Mouse (Mus musculus) embryonic facial prominence, embryonic 13.5 days (tissue): ENCODE results near the gene Krt75. TPM values are rescaled to one million over a fixed set of nuclear protein-coding genes. Genes with fewer than 3 reads are reported as not detected.

Source experiments
- ATAC-seq: fragments of 200-750 bp; cut with Nextera tagmentation; 2 replicates; pipeline ENCODE4 v1.8.0; 2017; ENCODE audit warnings: low read depth; ENCODE audit not compliant: insufficient number of reproducible peaks, insufficient read depth, low FRiP score, low TSS enrichment
- H3K27ac ChIP-seq: fragments of 300-500 bp; sonication (generic); 2 replicates; pipeline ENCODE4 v1.5.1; 2015; ENCODE audit warnings: moderate library complexity, mild to moderate bottlenecking, inconsistent platforms
- H3K27me3 ChIP-seq: fragments of 300-500 bp; sonication (generic); 2 replicates; pipeline ENCODE4 v1.6.1; 2015; ENCODE audit warnings: mild to moderate bottlenecking, inconsistent platforms
- H3K36me3 ChIP-seq: fragments of 300-500 bp; sonication (generic); 2 replicates; pipeline ENCODE4 v1.6.1; 2015; ENCODE audit warnings: mild to moderate bottlenecking, inconsistent platforms
- H3K4me1 ChIP-seq: fragments of 300-500 bp; sonication (generic); 2 replicates; pipeline ENCODE4 v1.6.1; 2015; ENCODE audit warnings: inconsistent platforms
- H3K4me2 ChIP-seq: fragments of 300-500 bp; sonication (generic); 2 replicates; pipeline ENCODE4 v1.6.1; 2015; ENCODE audit warnings: moderate library complexity, mild to moderate bottlenecking, inconsistent platforms
- H3K4me3 ChIP-seq: fragments of 300-500 bp; sonication (generic); 2 replicates; pipeline ENCODE4 v1.5.1; 2015; ENCODE audit warnings: mild to moderate bottlenecking, inconsistent platforms
- H3K9ac ChIP-seq: fragments of 300-500 bp; sonication (generic); 2 replicates; pipeline ENCODE4 v1.6.1; 2015; ENCODE audit warnings: mild to moderate bottlenecking, inconsistent platforms
- H3K9me3 ChIP-seq: fragments of 300-500 bp; sonication (generic); 2 replicates; pipeline ENCODE4 v1.6.1; 2016; ENCODE audit warnings: inconsistent platforms
- WGBS: fragments of 180-500 bp; shearing (Covaris S2); methylation state at CpG from one replicate; pipeline ENCODE4 v1.1.7; 2015; ENCODE audit warnings: mixed read lengths; 5-methylcytosine and 5-hydroxymethylcytosine counted together
- polyA plus RNA-seq: library from polyadenylated mRNA; unstranded; fragments of >200 nt; fragmentation: Nextera tagmentation; extraction: Ambion mirVana; gene quantifications from 2 replicates; pipeline ENCODE4 v1.2.1, GENCODE M21; 2015

Krt75 gene
- polyA plus RNA-seq, result 0.96 and 1.6 TPM in 2 replicates

DNA sequence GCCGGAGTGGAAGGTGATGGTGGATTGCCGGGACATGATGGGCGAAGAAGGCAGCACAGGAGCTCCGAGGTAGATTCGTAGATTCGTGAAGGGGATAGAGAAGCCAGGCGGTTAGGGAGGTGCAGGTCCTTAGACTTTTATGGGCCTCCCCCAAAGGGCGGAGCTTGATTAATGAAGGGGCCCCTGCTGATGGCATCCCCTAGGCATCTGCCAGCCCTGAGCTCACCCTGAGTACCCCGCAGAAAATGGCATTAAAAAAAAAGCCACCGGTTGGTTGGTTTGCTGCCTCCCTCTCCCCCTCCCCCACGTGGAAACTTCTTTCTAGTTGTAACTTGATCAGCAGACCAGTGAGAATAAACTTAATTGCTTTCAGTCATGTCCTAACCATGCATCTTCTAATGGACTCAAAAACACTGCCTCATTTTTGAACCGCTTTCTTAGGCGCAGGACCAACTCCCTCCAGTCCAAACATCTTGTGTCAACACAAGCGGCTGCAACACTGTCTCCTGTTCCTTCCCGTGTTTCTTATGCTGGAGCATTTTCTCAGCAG lies at the start of gene Krt75:
TSS of gene Krt75 (minus strand) at position 109 of the 550 bp plus-strand sequence.
- H3K27ac ChIP-seq, result no peak within 1 kb of the TSS
- H3K9me3 ChIP-seq, result no peaks in the 10 kb centered on the region
- H3K4me2 ChIP-seq, result no peak within 1 kb of the TSS
- H3K4me3 ChIP-seq, result no peak within 1 kb of the TSS
- H3K4me1 ChIP-seq, result peaks cover 13% of the 10 kb centered on the region
- no peak for ATAC-seq
- 46% methylated on average over 15 of the region's 15 CpGs for WGBS
- no peak within 1 kb of the TSS for H3K9ac ChIP-seq
- no peaks in the 10 kb centered on the region for H3K27me3 ChIP-seq
- no peaks in the 10 kb centered on the region for H3K36me3 ChIP-seq

DNA sequence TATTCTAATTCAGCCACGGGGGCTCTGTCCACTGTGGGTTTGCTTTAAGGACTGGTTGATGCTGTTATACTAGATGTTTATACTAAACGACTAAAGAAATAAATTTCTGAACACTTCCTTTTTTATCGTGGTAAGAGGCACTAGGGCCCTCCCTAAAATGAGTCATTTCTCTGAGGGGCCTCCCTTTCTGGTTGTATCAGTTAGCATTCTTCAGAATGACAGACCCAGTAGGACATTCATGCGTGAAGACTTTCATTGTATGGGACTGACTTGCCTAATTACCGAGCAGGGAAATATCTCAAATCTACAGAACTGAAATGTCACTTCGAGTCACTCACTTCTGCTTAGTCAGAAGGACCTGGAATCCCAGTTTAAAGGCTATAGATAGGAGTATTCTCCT lies 25.4 kb upstream of the Krt75 start:
- no peak overlapping the region for H3K4me3 ChIP-seq
- H3K9ac ChIP-seq, result no peak overlapping the region
- no peaks in the 10 kb centered on the region for H3K4me1 ChIP-seq
- no peak overlapping the region for H3K4me2 ChIP-seq
- H3K27ac ChIP-seq, result no peak overlapping the region
- WGBS, result 65% methylated on average over 6 of the region's 6 CpGs
- H3K36me3 ChIP-seq, result no peaks in the 10 kb centered on the region
- H3K27me3 ChIP-seq, result no peaks in the 10 kb centered on the region
- no peak for ATAC-seq
- H3K9me3 ChIP-seq, result no peaks in the 10 kb centered on the region

DNA sequence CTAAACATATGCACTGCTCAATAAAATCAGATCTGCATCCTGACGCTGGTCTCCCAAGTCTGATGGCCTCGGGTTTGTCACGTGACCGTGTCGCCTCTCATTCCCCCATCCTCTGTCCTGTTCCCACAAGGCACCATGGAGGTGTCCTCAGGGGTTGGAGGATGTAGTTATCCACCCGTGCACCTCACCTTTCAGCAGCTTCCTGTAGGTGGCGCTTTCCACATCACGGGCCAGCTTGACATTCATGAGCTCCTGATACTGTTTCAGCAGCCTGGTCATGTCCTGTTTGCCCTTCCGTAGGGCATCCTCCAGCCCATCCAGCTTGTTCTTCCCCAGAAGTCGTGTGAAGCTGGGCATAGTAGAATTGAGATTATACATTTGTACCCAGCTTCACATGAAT lies 14.5 kb upstream of the Krt75 start:
- H3K4me2 ChIP-seq, result no peak overlapping the region
- H3K36me3 ChIP-seq, result no peaks in the 10 kb centered on the region
- H3K4me1 ChIP-seq, result no peaks in the 10 kb centered on the region
- H3K9me3 ChIP-seq, result no peaks in the 10 kb centered on the region
- no peaks in the 10 kb centered on the region for H3K27me3 ChIP-seq
- H3K9ac ChIP-seq, result no peak overlapping the region
- WGBS, result 82% methylated on average over 10 of the region's 10 CpGs
- H3K27ac ChIP-seq, result no peak overlapping the region
- no peak overlapping the region for H3K4me3 ChIP-seq
- no peak for ATAC-seq

DNA sequence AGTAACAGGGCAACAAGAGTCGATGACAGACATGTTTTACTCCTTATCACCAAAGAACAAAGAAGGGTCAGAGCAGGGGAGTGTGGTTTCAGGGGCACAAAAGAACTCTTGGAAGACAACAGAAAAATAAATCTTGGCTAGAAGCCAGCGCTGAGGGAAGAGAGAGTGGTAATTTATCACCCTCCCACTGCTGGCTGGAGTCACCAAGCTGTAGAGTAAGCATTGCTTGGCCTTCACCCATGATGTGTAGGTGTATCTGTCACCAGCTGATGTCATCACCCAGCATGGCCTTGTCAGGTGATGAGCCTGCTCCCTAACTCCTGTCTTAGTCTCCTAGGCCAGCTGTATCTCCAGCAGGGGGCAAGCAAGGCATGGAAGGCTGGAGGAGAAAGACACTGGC lies 10.8 kb upstream of the Krt75 start:
- Histone ChIP-seq H3K4me1 (no peaks in the 10 kb centered on the region), H3K9ac (no peak overlapping the region), H3K27ac (no peak overlapping the region), H3K4me2 (no peak overlapping the region), H3K9me3 (no peaks in the 10 kb centered on the region), H3K4me3 (no peak overlapping the region), H3K36me3 (no peaks in the 10 kb centered on the region), H3K27me3 (no peaks in the 10 kb centered on the region)
- no peak for ATAC-seq
- WGBS, result 64% methylated on average over 2 of the region's 2 CpGs

DNA sequence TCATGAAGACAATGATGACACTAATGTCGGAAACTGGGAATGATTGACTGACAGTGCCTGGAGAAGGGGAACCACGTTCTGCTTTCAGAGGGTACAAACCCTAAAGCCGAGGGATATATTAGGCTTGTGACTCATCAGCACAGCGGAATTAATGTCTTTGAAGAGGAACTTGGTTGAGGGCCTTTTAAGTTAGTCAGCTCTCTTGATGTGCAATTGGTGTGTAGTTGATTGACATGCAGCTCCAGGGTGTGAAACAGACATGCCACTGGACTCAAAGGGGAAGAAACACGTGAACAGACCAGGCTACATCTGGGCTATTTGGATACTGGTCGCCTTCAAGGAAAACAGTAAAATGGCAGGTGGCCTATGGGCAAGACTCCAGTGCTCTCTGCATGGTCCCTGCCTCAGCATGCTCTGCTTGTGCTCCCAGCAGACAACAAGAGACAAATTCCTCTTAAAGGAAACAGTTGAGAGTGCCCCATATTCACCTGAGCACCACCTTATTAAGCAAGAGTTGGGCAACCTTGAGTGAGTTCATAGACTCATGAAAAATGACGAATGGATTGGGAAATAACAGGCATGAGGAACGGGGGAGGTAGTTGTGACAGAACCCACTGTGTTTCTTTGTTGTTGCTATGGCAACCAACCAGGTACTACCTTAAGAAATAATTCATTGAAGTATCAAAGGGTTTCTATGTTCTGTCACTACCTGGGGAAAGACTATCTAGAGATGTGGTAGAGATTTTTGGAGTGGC lies 9.7 kb upstream of the Krt75 start:
- H3K4me2 ChIP-seq, result no peak overlapping the region
- no peaks in the 10 kb centered on the region for H3K9me3 ChIP-seq
- H3K4me1 ChIP-seq, result no peaks in the 10 kb centered on the region
- ATAC-seq, result no peak
- no peak overlapping the region for H3K9ac ChIP-seq
- no peaks in the 10 kb centered on the region for H3K36me3 ChIP-seq
- no peak overlapping the region for H3K4me3 ChIP-seq
- no peak overlapping the region for H3K27ac ChIP-seq
- no peaks in the 10 kb centered on the region for H3K27me3 ChIP-seq
- 72% methylated on average over 8 of the region's 8 CpGs for WGBS

DNA sequence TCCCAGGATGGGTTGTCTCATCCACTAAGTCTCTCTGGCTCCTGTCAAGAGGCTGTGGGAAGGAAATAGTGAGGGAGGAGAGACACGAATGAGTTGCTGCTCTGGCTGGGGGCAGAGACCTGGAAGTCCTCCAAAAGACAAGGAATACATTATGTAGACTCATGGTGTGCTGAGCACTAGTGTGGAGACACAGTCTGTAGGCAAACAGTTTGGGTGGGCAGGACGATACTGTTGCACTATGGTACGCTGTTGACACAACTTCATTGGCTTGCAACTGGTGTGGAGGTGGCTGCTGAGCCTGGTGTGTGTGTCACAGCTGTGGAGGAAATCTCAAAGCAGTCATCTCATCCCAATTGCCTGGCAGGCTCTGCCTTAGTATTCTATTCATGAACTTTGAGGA lies 8.0 kb upstream of the Krt75 start:
- Histone ChIP-seq H3K27me3 (no peaks in the 10 kb centered on the region), H3K4me2 (no peak overlapping the region), H3K9me3 (no peaks in the 10 kb centered on the region), H3K9ac (no peak overlapping the region), H3K36me3 (no peaks in the 10 kb centered on the region), H3K4me3 (no peak overlapping the region), H3K27ac (no peak overlapping the region), H3K4me1 (no peaks in the 10 kb centered on the region)
- 81% methylated on average over 3 of the region's 3 CpGs for WGBS
- no peak for ATAC-seq

DNA sequence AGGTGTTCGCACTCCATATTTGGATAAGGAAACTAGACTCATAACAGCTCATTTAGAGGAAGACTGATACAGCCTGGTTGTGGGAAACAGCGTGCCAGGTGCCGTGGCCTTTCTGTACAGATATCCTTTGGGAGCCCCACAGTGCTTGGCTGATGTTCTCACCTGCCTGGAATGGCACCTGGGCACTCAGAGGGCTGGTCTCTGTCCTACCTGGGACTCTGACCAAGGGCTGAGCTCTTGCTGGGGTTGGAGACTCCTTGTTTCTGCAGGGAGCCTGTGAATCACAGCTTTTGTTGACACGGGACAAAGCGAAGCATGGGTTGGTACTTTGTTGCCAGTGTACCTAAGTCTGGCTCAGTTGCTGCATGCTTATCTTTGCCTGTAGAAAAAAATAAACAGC lies 1.8 kb upstream of the Krt75 start:
- no peaks in the 10 kb centered on the region for H3K9me3 ChIP-seq
- no peaks in the 10 kb centered on the region for H3K36me3 ChIP-seq
- no peak overlapping the region for H3K4me2 ChIP-seq
- 85% methylated on average over 5 of the region's 5 CpGs for WGBS
- no peak overlapping the region for H3K4me3 ChIP-seq
- no peak for ATAC-seq
- H3K4me1 ChIP-seq, result peaks cover 13% of the 10 kb centered on the region
- H3K27ac ChIP-seq, result no peak overlapping the region
- H3K27me3 ChIP-seq, result no peaks in the 10 kb centered on the region
- H3K9ac ChIP-seq, result no peak overlapping the region

DNA sequence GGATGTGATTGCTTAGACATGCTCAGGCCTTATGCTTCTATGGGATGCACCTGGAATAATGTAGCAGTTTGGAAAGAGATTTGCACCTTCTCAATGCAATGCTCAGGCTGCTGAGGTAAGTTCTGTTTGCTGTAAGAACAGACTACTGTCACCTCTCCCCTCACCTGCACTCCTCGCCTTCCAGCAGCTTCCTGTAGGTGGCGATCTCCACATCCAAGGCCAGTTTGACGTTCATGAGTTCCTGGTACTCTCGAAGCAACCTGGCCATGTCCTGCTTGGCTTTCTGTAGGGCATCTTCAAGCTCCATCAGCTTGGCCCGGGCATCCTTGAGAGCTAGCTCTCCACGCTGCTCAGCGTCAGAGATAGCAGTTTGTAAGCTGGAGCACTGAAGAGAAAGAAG lies 5.9 kb downstream of the Krt75 start:
- ATAC-seq, result no peak
- no peak overlapping the region for H3K4me2 ChIP-seq
- H3K9ac ChIP-seq, result no peak overlapping the region
- H3K4me3 ChIP-seq, result no peak overlapping the region
- H3K36me3 ChIP-seq, result no peaks in the 10 kb centered on the region
- WGBS, result 45% methylated on average over 7 of the region's 7 CpGs
- H3K27ac ChIP-seq, result no peak overlapping the region
- no peaks in the 10 kb centered on the region for H3K9me3 ChIP-seq
- peaks cover 18% of the 10 kb centered on the region for H3K4me1 ChIP-seq
- no peaks in the 10 kb centered on the region; the same call in 1 of the 2 replicates for H3K27me3 ChIP-seq

DNA sequence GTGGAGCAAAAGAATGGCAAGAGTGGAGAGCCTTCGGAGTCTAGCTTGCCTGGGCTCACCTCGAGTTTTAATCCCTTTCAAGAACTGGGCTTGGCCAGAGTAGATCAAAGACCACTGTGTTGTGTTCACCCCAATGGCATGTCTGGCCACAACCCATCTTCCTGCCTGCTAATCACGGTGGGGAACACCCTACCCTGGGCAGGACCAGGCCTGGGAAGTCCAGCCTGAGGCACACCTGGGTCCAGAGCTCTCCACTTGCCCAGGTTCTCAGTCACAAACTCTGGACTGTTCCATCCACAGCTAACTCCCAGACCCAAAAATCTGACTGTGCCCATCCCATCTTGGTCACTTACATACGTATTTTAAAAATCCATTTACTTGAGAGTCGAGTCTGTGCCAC lies 10.9 kb downstream of the Krt75 start, which contains the start of gene Krt90:
TSS of gene Krt90 (minus strand) at position 101 of the 400 bp plus-strand sequence.
- Histone ChIP-seq H3K27ac (no peak within 1 kb of the TSS), H3K4me2 (no peak within 1 kb of the TSS), H3K4me3 (no peak within 1 kb of the TSS), H3K9ac (no peak within 1 kb of the TSS), H3K9me3 (no peaks in the 10 kb centered on the region), H3K27me3 (peaks cover 4% of the 10 kb centered on the region), H3K36me3 (no peaks in the 10 kb centered on the region), H3K4me1 (peaks cover 24% of the 10 kb centered on the region)
- no peak for ATAC-seq
- WGBS, result 66% methylated on average over 5 of the region's 5 CpGs

DNA sequence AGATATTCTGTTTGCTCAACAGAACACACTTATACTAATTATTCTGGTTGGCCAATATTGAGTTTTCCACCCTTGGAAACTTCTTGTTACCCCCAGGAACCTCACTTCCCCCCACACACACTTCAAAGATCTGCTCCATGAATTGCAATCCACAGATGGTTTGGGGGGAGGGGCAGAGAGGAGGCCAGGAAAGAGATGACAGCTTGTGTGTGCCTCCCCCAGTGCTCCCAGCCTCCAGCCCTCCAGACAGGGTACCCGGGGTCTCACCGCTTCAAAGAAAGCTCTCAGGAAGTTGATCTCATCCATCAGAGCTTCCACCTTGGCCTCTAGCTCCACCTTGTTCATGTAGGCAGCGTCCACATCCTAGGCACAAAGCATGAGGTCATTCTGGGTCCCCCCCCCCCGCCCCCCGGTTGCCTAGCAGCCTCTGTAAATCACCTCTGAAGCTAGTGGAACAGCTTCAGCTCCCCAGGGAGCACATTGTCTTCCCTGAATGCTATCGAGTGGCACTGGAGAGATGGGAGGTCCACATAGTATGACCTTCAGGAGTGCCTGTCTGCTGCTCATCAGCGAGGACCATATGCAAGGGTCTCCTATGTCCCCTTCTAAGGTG lies 15.6 kb downstream of the Krt75 start:
- H3K9ac ChIP-seq, result no peak overlapping the region
- WGBS, result 21% methylated on average over 7 of the region's 7 CpGs
- H3K36me3 ChIP-seq, result no peaks in the 10 kb centered on the region
- H3K4me3 ChIP-seq, result no peak overlapping the region
- peaks cover 13% of the 10 kb centered on the region for H3K27me3 ChIP-seq
- H3K27ac ChIP-seq, result no peak overlapping the region
- peaks cover 15% of the 10 kb centered on the region for H3K4me1 ChIP-seq
- no peak overlapping the region for H3K4me2 ChIP-seq
- ATAC-seq, result no peak
- no peaks in the 10 kb centered on the region for H3K9me3 ChIP-seq

DNA sequence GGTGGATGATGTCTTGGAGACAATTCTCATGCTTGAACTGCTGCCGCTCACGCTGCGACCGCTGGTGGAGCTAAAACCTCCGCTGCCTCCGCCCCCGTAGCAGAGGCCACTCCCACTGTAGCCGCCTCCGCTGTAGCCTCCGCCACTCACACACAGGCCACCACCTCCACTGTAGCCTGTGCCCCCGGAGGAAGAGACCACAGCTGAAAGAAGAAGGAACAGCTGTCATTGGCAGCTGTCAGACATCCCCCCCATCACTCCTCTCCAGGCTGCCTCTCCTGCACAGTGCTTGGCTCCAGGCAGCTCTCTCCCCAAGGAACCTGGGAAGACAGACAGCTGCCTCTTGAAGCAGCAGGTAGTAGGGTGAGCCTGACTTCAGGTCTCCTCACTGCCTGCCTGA lies 20.5 kb downstream of the Krt75 start:
- Histone ChIP-seq H3K36me3 (no peaks in the 10 kb centered on the region), H3K27ac (no peak overlapping the region), H3K9ac (no peak overlapping the region), H3K4me2 (peak overlapping the region; percentile 47), H3K27me3 (peaks cover 24% of the 10 kb centered on the region), H3K9me3 (no peaks in the 10 kb centered on the region), H3K4me1 (peaks cover 20% of the 10 kb centered on the region), H3K4me3 (no peak overlapping the region)
- peak; percentile 66; the same call in 1 of the 2 replicates for ATAC-seq
- WGBS, result under 1% methylated on average over 11 of the region's 11 CpGs

DNA sequence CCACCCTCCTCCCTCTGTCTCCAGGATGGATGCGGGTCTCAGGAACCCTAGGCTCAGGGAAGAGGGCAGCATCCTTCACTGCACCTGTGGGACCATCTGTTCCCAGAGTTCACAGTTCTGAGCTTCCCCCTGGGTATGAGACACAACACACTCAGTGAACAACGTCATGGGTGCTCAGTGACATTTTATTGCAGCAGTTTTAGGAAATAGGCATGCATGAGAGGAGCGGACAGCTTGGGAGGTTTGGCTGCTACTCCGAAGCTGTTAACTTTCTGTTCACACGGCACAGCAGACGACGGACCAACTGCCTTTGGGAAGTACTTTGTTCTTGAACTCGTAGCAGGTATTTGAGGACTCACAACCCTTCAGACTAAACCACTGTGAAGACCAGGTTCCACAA lies 21.5 kb downstream of the Krt75 start:
- H3K9ac ChIP-seq, result no peak overlapping the region
- H3K4me3 ChIP-seq, result no peak overlapping the region
- no peaks in the 10 kb centered on the region for H3K36me3 ChIP-seq
- WGBS, result 77% methylated on average over 8 of the region's 8 CpGs
- H3K4me1 ChIP-seq, result peaks cover 11% of the 10 kb centered on the region
- no peak for ATAC-seq
- H3K9me3 ChIP-seq, result no peaks in the 10 kb centered on the region
- H3K27me3 ChIP-seq, result peaks cover 24% of the 10 kb centered on the region
- no peak overlapping the region for H3K4me2 ChIP-seq
- no peak overlapping the region for H3K27ac ChIP-seq
